Mouse (Mus musculus) spleen, postnatal 0 days (tissue): ENCODE data around the gene Pde6g. TPM values are rescaled to one million over a fixed set of nuclear protein-coding genes. Genes with fewer than 3 reads are reported as not detected.

Experiments
- polyA plus RNA-seq: library from polyadenylated mRNA; unstranded; fragments of >200 nt; fragmentation: Nextera tagmentation; extraction: Ambion mirVana; gene quantifications from 2 replicates; pipeline ENCODE4 v1.2.1, GENCODE M21; 2015

The Pde6g gene
- polyA plus RNA-seq, result 0.12 and 0.16 TPM in 2 replicates

GRCm38 (mm10) chr11:120453306-120453705, at the start of gene Pde6g:
Gene Pde6g, minus strand, starts transcription at chr11:120453500.

GRCm38 (mm10) chr11:120491317-120492023, 38.2 kb upstream of the Pde6g start, which contains the start of gene Slc25a10:
Gene Slc25a10, plus strand, starts transcription at chr11:120491840.

GRCm38 (mm10) chr11:120484265-120484981, 31.1 kb upstream of the Pde6g start, which contains the start of gene Mrpl12:
Gene Mrpl12, plus strand, starts transcription at chr11:120484613.

GRCm38 (mm10) chr11:120467051-120467735, 13.9 kb upstream of the Pde6g start, which contains the start of gene Arl16:
Gene Arl16, minus strand, starts transcription at chr11:120467607.

GRCm38 (mm10) chr11:120457772-120458751, 4.8 kb upstream of the Pde6g start, which contains the start of the genes Oxld1 and Ccdc137:
Gene Oxld1, minus strand, starts transcription at chr11:120458068.
Gene Ccdc137, plus strand, starts transcription at chr11:120458115.

GRCm38 (mm10) chr11:120442344-120442743, 11.0 kb downstream of the Pde6g start, which contains the start of gene Tspan10:
Gene Tspan10, plus strand, starts transcription at chr11:120442644.

GRCm38 (mm10) chr11:120437152-120437856, 16.0 kb downstream of the Pde6g start, which contains the start of gene Nploc4:
Gene Nploc4, minus strand, starts transcription at chr11:120437708.

Other genes starting within 250 kb of the Pde6g start
- 2.6 and 4.8 TPM in 2 replicates for gene Bahcc1, start 220.6 kb downstream of the Pde6g start, polyA plus RNA-seq
- 706 and 868 TPM in 2 replicates for gene Actg1, start 105.0 kb downstream of the Pde6g start, polyA plus RNA-seq
- 0.29 and 0.52 TPM in 2 replicates for gene Fscn2, start 92.0 kb downstream of the Pde6g start, polyA plus RNA-seq
- gene Faap100, start 74.7 kb downstream of the Pde6g start, polyA plus RNA-seq, result 11.0 and 12.8 TPM in 2 replicates
- gene Nploc4, start 15.8 kb downstream of the Pde6g start, polyA plus RNA-seq, result 19.0 and 19.5 TPM in 2 replicates
- 0.07 TPM in 1 of 2 replicates, not detected in the other for gene Tspan10, start 10.9 kb downstream of the Pde6g start, polyA plus RNA-seq
- gene Oxld1, start 4.6 kb upstream of the Pde6g start, polyA plus RNA-seq, result 11.2 and 15.7 TPM in 2 replicates
- gene Ccdc137, start 4.6 kb upstream of the Pde6g start, polyA plus RNA-seq, result 24.2 and 24.8 TPM in 2 replicates
- gene Arl16, start 14.1 kb upstream of the Pde6g start, polyA plus RNA-seq, result 22.7 TPM in 2 replicates
- gene Mrpl12, start 31.1 kb upstream of the Pde6g start, polyA plus RNA-seq, result 99.2 and 107 TPM in 2 replicates
- gene Slc25a10, start 38.3 kb upstream of the Pde6g start, polyA plus RNA-seq, result 16.9 and 18.6 TPM in 2 replicates
- gene Gcgr, start 77.2 kb upstream of the Pde6g start, polyA plus RNA-seq, result 0.13 TPM in 1 of 2 replicates, not detected in the other
- 76.2 and 89.7 TPM in 2 replicates for gene Mcrip1, start 96.2 kb upstream of the Pde6g start, polyA plus RNA-seq
- not detected in 2 replicates for gene Ppp1r27, start 97.6 kb upstream of the Pde6g start, polyA plus RNA-seq
- gene P4hb, start 119.8 kb upstream of the Pde6g start, polyA plus RNA-seq, result 206 and 241 TPM in 2 replicates
- gene Arhgdia, start 128.1 kb upstream of the Pde6g start, polyA plus RNA-seq, result 234 and 266 TPM in 2 replicates
- 381 and 432 TPM in 2 replicates for gene Alyref, start 144.9 kb upstream of the Pde6g start, polyA plus RNA-seq
- gene Anapc11, start 144.9 kb upstream of the Pde6g start, polyA plus RNA-seq, result 120 and 128 TPM in 2 replicates
- gene Npb, start 155.0 kb upstream of the Pde6g start, polyA plus RNA-seq, result 2.7 and 5.2 TPM in 2 replicates
- 48.5 and 54.1 TPM in 2 replicates for gene Pcyt2, start 164.4 kb upstream of the Pde6g start, polyA plus RNA-seq
- 49.4 and 54.1 TPM in 2 replicates for gene Sirt7, start 171.7 kb upstream of the Pde6g start, polyA plus RNA-seq
- gene Mafg, start 180.1 kb upstream of the Pde6g start, polyA plus RNA-seq, result 40.0 and 41.2 TPM in 2 replicates
- 3.5 and 5.2 TPM in 2 replicates for gene Pycr1, start 190.3 kb upstream of the Pde6g start, polyA plus RNA-seq
- 0.23 and 0.29 TPM in 2 replicates for gene Myadml2, start 194.7 kb upstream of the Pde6g start, polyA plus RNA-seq
- gene Notum, start 207.7 kb upstream of the Pde6g start, polyA plus RNA-seq, result not detected in 2 replicates
- gene Aspscr1, start 219.5 kb upstream of the Pde6g start, polyA plus RNA-seq, result 60.0 and 64.9 TPM in 2 replicates